Mouse (Mus musculus): ENCODE results near the gene Sf3a2.

The Sf3a2 gene

DNA sequence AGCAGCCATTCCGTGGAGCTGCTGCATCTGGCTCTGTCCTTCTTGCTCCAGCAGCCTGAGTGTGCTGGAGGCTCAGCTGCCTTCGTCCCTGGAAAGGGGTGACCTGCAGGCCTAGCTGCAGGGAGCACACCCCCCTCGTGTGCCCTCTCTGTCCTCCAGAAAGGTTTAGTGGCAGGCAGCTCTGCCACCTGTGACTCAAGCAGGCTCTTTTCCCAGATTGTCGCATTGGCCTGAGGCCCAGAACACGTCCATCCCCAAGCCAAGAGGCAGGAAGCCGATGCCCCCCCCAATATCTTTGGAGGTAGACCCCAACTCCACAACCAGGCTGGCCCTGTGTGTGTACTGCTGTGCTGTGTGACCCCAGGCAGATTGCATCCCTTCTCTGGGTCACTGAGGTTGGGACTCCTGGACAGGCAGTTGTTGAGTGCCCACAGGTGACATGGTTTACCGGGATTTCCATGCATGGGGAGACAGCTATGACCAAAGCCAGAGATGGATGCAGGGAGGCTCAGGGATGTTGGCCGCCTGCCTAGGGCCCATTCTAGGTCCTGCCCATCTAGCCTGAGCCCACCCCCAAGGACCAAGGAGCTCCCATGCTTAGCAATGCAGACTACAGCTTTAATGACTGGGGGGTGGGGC, 47.2 kb downstream of the Sf3a2 start:
- no peak for DNase-seq (ENCODE audit: low read depth, low spot score)

DNA sequence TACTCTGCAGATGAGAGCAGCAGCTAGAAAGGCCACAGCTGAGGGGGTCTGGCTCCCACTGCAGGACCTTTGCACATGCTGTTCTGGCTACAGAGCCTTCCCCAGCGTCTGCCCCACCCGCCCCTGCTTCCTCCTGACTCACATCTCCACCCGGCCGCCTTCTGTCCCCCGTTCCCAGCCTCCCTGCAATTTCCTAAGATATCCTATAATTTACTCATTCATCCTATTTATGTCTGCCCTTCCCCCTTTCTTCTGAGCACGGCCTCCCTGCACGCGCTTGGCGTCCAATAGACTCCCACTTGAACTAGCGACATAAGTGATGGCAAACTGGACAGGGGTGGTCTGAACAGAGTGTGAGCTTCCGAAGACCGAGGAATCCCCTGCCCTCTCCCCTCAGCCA, 47.7 kb downstream of the Sf3a2 start:
- DNase-seq (ENCODE audit: low read depth, low spot score): no peak

DNA sequence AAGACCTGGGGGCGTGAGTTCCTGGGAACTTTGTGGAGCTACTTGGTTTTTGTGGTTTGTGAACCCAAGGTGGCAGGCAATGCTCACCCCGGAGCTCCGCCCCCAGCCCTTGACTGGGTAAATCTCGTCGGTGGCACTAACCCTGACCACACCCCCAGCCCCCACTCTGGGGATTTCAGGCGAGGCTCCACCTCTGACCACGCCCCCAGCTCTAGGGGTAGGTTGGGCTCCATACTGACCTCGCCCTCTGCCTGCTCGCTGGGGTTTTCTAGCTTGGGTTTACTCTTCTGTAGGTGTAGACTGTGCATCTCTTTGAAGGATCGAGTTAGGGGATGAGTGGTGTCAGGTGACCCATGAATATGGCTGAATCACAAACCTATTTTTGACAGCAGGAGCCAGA, 50.6 kb downstream of the Sf3a2 start:
- peak; percentile 94 for DNase-seq (ENCODE audit: low read depth, low spot score)

Data from ES-CJ7 (cell line).